11 mouse cellular contexts compared by ENCODE assay signal in genomic region chr4:31660896-31661295, GRCm38 (mm10).
"Had no signal": no experiment of that assay in that cellular context is flagged by ENCODE, and none has a peak within 500 bp of the region (broad histone marks: within the 10 kb centered on the region; RNA-seq: fewer than 3 reads in every experiment).

No protein-coding gene starts in this region.

- H3K4me3 ChIP-seq: midbrain, embryonic 12.5 days; neural tube, embryonic 13.5 days; stomach, embryonic 15.5 days had no signal

- H3K9me3 ChIP-seq: midbrain, embryonic 12.5 days; neural tube, embryonic 13.5 days; stomach, embryonic 15.5 days had no signal

- H3K4me1 ChIP-seq: midbrain, embryonic 12.5 days; neural tube, embryonic 13.5 days; stomach, embryonic 15.5 days had no signal

- ATAC-seq: midbrain, embryonic 16.5 days had no signal

- DNase-seq: kidney, adult 8-10 months; kidney, postnatal 25 days; lung, embryonic 14.5 days; right cerebral cortex, postnatal 14 days; thymus, adult 2 months; thymus, postnatal 25 days had no signal

- H3K4me2 ChIP-seq: liver, embryonic 11.5 days; lung, embryonic 14.5 days; midbrain, embryonic 12.5 days; neural tube, embryonic 13.5 days; stomach, embryonic 15.5 days had no signal

- H3K9ac ChIP-seq: lung, embryonic 14.5 days; midbrain, embryonic 12.5 days; neural tube, embryonic 13.5 days; stomach, embryonic 15.5 days had no signal

- H3K27ac ChIP-seq: midbrain, embryonic 12.5 days; neural tube, embryonic 13.5 days; stomach, embryonic 15.5 days had no signal

- H3K27me3 ChIP-seq: midbrain, embryonic 12.5 days; neural tube, embryonic 13.5 days; stomach, embryonic 15.5 days had no signal

- H3K36me3 ChIP-seq: midbrain, embryonic 12.5 days; neural tube, embryonic 13.5 days; stomach, embryonic 15.5 days had no signal
